Mouse (Mus musculus) CD4-positive, CD25-positive, alpha-beta regulatory T cell, adult 4 months (primary cell): ENCODE measurements around the gene Dlg1. TPM values are rescaled to one million over a fixed set of nuclear protein-coding genes. Genes with fewer than 3 reads are reported as not detected.

Source experiments
- ATAC-seq: one replicate; pipeline ENCODE4 v1.8.0; 2017
- polyA plus RNA-seq, 2 experiments: library from polyadenylated mRNA; unstranded; fragments of 100-300 nt; shearing (Covaris generic); gene quantifications; one replicate each; pipeline ENCODE4 v1.2.1; 2017

The Dlg1 gene
- polyA plus RNA-seq, 2 experiments from 2014 or later = 23.9 to 29.4 TPM

DNA sequence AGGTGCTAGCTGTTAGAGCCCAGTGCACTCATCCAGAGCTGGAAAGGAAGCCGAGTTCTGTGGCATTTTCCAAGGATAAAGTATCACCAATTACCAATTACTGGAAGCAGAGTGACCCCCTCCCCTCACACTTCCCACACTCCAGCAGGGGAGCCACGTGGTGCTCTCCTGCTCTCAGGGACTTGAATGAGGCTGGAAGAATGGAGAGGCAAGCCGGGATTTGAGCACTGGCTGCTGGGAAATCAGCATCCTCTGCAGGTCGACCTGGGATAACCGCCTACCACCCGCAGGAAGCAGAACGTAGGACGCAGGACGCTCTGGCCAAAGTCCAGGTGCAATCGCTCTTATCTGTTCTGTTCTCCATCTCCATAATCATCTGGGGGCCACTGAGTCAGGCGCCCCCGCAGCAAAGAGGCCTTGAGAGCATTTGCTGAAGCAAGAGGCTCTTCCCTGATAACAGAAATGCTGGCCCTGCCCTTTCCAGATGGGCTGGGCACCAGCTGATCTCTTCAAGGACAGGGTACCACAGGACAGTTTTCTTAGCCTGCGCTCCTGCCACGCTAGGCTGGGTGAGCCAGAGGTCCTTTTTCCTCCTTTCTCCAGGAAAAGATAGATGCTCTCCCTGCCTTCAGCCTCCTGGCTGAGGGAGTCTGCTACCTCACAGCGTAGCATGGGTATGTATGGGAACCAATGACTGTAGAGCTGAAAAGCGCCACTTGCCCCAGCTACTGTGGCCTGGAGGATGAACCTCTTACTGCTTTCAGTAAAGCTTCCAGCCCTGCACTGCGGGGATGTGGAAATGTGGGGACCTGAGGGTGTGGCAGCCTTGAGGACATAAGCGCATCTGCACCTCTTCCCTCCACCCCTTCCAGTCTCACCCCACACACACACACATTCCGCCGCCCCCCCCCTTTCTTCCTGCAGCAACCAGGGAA, 242.9 kb downstream of the Dlg1 start:
- no peak for ATAC-seq

DNA sequence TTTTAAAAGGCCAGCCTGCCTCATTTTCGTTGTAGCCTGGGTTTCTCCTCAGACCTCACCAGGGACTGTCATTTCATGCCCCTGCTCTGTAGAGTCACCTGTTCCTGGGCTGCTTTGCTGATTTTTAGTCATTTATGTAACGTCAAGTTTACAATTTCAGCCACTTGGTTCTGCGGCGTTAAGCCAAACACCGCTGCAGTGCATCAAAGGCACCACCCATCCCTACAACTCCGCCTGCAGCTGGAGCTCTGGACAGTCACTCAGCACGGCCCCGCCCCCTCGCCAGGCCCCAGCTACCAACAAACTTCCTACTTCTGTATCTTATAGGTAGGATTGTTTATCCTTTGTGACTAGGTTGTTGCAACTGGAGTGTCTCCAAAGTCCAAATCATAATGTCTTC, 243.7 kb downstream of the Dlg1 start:
- ATAC-seq = no peak

DNA sequence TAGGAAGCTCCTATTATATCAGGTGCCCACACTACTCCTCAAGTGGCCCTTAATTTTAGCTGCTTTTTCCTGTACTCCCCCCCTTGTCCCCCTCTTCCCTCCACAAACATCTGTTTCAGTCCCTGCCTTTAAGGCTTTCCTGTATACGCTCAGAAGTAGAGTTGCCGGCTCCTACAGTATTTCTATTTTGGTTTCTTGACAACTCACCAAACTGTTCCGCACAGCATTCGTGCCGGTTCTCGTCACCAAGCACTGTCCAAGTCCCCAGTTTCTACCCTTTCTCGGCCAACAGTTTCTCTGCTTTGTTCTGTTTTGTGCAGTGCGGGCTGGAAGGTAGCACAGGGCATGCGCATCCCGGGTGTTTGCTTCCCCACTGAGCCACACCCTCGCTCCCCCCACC, 245.7 kb downstream of the Dlg1 start:
- no peak for ATAC-seq

DNA sequence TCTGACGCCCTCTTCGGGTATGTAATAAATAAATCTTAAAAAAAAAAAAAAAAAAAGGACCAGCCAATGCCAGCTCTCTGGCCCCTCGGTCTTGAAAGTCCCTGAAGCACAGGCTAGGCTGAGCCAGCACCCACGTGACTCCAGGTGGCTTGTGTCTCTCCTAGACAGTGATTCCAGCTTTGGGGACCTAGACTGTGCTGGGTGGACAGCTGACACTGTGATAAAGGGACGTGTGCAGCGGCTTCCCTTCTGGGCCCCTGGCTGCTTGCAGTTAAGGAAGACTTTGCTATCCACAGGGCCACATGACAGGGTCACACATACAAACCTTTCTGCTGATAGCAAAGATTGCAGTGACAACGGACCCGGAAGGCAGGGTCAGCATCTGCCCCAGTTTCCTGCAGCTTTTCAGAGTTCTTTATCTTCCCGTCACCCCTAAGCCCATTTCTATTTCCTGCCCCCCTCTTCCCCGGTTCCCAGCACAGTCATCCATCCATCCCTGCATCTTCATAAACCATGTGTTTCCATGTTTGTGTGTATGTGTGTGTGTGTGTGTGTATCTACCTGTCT, 247.1 kb downstream of the Dlg1 start:
- ATAC-seq = no peak

DNA sequence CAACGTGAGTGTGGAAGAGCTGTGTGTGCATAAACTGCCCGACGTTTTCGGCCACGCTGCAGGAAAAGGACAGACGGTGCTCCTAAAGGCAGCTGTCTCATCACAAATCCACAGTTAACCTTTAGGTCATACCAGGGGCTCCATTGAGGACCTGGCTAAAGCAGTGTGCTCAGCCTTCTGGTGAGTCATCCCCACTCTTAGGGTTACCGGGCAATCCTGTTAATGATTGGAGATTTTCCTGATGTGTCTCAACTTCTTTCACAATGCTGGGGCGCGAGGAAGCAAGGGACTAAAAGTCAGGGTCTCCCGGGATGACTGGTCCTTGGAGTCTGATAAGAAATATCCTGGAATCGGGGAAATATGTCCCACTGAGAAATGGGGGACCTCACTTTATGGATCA, 254.5 kb downstream of the Dlg1 start:
- no peak for ATAC-seq

DNA sequence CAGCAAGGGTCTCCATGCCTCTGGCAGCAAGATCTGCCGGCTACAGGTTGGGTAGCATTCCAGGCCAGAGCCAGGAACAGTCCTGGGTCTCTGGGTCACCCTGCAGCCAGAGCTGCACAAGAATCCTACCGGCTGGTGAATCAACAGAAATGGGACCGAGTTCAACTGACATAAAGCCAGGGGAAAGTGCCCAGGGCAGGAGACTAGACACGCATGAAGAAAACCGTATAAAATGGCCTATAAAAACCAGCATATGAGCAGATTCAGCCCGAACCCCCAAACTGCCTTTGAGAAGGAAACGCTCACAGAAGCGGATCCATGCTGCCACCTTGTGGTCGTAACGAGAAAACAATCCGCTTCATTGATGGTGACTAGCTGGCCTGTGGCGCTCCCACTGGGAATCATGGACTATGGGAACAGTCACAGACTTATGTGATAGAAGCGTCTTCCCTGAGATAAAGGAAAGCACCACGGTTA, 255.0 kb downstream of the Dlg1 start:
- ATAC-seq = no peak

DNA sequence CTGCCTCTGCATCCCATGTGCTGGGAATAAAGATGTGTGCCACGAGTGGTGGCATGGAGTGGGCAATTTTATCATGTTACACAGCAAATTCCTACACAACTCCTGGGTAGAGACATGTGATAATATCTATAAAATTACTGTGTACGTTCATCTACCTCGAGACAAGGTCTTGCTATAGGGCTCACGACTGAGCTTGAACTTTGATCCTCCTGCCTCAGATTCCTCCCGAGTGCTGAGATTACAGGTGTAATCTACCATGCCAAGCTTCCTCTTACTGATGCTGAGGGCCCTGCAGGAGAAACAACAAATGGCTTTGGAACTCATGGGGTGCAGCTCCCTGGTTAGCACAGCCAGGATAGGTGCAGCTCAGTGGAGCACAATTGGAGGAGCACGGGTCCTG, 261.1 kb downstream of the Dlg1 start:
- no peak for ATAC-seq

Other genes with a start within 250 kb of the Dlg1 start
- 10 to 100 TPM; 19.9 to 38.0 TPM for gene Bdh1, start 241.2 kb upstream of the Dlg1 start, polyA plus RNA-seq
- not detected for gene Meltf, start 215.4 kb downstream of the Dlg1 start, polyA plus RNA-seq